Mouse (Mus musculus) spleen, postnatal 14 days (tissue): Measurements from ENCODE around the gene Pifo.
A peak's percentile ranks its signal among the peaks of the same experiment; 100 is the strongest.
"Not testable (repeated sequence)": the region's sequence is repeated elsewhere in the genome, so short reads cannot be mapped to it uniquely, and the experiment has no call there.

ENCODE experiments used
- DNase-seq, 2 experiments: peaks; one replicate each; pipeline ENCODE4 v3.0.0; 2021 to 2022; ENCODE audit warnings: low spot score in 2 of 2

Pifo gene

DNA sequence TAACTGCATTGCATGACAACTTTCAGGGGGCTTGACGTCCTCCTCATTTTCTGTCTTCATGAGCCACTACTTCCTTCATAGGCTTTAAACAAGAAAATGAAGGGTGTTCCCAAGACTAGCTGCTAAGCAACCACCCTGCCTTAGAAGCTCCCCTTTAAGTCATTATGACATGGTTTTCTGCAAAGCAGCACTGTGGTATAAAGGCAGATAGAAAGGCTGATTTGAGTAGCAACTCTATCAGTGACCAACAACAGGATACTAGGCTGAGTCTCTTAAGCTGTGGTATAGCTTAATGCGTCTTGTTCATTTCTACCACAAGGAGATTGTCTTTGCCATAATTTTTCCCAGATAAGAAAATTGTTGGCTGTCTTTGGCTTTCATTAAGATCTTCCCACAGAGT, at the start of gene Pifo:
Gene Pifo, minus strand, starts transcription at position 101 of the 400 bp plus-strand sequence.
- DNase-seq: no peak

DNA sequence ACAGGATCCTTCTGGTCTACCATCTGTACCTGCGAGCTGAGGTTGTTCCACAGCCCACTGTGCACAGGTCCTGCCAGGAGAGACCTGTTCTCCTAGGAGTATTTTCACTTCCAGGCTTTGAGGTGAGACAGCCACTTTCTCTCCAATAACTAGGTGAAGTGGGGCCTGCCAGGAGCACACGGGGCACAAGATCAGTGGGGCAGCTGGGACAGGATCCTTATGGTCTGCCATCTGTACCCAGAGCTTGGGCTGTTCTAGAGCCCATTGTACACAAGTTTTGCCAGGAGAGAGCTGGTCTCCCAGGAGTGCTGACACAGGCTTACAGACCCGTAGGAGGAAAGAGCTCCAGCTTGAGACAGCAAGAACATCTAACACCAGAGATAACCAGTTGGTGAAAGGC, 43.5 kb upstream of the Pifo start:
- DNase-seq: no peak

DNA sequence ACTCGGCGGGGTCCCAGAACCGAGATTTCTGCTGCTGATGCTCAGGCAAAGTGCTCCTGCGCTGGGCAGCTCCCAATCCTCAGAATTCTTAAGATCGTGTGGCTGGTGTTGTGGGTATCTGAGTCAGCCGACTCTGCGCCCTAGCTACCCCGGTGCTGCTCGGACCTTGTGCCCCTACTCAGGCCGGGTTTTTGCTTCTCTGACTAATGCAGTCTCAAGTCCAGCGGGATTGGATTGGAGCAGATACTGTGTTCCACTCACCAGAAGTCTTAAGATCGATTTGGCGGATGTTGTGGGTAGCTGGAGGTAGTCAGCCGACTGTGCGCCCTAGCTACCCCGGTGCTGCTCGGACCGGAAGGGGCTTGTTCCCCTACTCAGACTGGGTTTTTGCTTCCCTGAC, 37.5 kb upstream of the Pifo start:
- no peak for DNase-seq

DNA sequence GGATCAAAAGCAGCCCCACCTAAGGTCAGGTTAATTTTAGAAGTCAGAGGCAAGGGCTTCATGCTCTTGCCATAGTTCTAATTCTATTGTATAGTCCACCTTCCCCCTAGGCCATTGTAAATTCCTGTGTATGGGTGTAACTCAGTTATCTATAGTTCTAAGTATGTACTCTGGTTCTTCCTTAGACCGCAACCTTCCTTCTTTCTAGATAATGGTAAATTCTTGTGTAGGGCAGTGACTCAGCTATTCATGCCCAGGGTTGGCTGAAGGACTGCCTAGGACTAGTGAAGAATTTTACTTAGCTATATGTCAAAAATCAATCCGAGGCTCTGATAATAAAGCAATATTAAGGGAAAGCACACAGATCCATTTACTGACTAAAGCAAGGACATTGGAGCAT, 25.9 kb upstream of the Pifo start:
- DNase-seq: no peak

DNA sequence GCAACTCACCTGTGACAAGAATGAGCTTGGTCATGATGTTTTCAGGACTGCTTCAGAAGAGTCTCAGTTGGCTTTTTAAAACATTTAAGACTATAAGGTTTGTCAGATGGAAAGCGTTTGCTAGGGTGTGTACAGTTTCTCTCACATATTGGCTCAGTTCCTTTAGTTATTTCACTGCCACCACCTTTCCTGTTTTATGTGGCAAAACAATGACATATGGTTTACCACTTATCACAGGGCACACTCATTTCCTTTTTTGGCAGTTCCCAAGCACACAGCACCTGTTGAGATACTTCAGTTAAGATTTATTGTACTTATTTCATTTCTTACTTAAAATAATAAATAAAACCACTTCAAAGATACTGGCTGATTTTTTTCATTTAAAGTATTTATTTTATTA, 18.3 kb upstream of the Pifo start, which contains the start of gene Chil5:
Gene Chil5, minus strand, starts transcription at position 34 of the 400 bp plus-strand sequence.
- no peak for DNase-seq

DNA sequence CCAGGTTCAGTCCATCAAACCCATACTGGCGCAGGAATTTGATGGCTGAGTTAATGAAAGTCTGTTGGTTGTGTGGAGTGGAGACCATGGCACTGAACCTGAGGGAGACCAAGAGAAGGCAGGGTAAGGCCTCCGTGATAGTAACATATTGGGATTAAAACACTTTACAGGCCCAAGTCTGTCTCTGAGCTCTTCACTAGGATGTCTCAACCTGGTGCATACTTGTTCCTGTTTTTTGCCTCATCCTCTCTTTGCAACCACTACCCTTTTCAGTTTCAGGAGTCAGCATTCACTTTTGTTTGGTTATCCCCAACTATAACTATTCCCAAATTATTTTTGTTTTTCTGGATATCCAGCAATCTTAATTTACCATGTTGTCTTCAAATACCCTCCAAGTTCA, 9.7 kb upstream of the Pifo start:
- DNase-seq: no peak

DNA sequence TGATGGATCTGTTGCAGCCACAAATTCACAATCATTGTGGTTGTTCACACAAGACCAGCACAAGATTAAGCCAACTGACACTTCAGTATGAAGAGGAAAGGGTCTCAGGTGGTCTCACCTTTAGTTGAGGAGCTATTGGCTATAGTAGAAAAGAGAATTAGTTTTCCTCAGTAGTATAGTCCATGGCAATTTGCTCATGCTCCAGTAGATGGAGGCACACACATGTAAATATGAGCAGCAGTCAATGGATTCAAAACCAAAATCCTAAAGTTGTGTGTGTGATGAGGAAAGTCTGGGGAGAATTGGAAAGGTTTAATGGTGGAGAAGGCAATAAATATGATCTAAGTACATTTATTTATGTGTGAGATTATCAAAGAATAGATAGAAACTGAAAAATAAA, 7.4 kb upstream of the Pifo start:
- no peak for DNase-seq

DNA sequence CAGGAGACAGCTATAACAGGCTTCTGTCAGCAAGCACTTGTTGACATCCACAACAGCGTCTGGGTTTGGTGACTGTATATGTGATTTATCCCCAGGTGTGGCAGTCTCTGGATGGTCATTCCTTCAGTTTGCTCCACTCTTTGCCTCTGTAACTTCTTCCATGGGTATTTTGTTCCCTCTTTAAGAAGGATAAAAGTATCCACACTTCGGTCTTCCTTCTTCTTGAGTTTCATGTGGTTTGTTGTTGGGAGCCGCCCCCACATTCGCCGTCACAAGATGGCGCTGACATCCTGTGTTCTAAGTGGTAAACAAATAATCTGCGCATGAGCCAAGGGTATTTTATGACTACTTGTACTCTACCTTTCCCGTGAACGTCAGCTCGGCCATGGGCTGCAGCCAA, 11.1 kb downstream of the Pifo start:
- DNase-seq: not testable (repeated sequence)

DNA sequence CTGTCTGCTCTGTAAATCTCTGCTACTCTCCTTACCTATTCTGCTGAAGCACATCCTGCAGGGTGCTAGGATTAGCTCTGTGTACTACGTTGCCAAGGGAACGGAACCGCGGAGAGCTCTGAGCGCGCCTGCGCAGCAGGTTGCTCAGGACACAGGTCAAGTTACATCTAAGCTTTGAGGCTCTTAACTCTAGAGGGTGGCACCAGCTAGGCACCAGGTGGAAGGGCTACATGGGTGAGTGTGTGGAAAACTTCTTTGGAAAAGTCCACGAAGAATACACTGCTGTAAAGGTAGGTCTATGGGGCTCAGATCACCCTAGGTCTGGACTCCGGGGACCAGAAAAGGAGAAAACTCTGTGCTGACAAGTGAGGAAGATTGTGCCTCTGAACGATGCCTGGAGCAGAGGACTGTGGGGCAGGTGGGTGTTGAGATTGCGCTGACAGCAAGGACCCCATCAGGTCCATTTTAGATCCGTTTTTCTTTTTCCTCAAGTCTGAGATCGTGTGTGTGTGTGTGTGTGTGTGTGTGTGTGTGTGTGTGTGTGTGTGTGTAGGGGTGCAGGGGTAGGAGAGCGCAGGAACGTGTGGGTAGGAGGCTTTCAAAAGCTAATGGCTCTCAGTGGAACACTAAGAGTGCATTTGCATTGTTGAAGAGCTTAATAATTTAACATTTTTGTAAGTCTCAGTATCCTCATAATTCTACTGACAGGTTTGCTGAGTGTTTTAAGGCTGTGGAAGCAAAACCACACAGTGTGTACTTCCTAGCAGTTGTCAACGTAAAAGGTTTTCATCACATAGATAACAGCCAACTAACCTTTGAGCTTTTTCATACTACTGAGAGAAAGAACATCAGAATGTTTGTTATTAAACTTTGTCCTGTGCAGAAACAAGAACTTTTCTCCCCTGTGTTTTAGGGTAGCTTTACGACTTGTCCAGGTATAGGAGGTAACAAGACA, 12.8 kb downstream of the Pifo start:
- DNase-seq: peak in 1 of 2 experiments; percentile 13

DNA sequence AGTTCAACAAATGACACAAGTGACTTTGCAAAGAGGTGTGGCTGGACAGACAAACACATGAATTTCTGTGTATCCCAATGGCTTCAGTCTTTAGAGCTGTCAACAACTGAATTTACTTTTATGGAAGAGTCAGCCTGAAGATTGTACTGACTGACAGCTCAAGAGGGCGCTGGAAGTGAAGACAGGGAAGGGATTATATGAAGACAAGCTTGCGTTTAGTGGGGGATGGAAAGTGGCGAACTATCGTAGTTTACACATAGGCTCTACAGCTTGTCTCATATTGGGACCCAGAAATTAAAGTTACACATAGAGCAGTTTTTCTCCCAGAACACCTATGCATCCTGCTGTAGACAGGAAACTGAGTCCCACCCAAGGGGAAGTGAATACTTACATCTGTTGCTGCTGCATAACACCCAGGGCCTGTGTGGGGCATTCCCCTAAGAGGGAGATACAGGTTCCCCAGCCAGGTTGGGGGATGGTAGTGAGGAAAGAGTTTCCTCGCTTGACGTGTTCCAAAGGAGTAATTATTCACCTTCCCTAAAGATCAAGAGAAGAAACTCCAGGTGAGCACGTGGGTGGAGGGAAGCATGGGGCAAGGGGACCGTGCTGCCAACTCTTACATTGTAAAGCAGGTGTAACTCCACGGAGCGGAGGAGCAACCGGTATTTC, 13.6 kb downstream of the Pifo start:
- no peak for DNase-seq

DNA sequence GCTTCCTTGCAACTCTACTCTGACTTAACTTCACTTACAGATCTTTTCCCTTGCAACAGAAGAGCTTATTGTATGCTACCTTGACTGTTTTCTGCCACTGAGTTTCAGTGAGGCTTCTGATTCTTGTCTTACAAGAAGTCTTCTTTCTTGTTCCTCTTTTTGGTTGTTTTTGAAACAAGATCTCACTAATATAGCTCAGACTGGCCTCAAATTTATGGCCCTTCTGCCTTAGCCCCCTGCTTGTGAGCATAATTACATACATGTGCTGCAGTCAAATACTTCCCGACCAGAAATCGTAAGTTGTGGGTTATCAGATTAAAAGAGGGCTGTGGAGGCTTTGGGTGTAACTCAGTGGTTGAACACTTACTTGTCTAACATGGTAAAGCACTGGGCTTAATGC, 19.7 kb downstream of the Pifo start:
- DNase-seq: no peak

DNA sequence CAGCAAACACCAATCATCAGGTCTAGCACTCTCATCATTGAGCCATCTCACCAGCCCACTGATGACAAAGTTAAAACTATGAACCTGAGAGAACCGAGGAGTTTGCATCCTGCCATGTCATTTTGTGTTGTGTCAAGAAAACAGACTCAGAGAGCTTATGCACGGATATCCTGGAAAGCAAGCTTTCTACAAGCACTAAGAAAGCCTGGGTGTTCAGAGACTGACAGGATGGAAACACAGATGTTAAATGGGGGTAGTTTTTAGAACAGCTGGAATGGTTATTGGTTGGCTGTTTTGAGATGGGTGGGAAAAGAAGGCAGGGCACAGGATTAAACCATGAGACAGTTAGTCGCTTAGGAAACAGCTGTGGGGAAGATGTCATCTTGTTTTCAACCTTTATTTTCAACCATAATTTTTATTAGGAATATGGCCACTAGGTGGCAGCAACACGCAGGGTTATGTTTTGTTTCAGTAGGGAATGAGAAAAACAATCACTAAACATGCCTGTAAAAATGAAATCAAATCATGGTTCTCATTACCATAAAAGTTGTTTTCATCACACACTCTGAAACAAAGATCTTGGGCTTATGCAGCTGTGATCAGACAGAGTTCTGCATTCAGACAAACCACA, 22.7 kb downstream of the Pifo start:
- peak in 1 of 2 experiments; percentile 50 for DNase-seq

DNA sequence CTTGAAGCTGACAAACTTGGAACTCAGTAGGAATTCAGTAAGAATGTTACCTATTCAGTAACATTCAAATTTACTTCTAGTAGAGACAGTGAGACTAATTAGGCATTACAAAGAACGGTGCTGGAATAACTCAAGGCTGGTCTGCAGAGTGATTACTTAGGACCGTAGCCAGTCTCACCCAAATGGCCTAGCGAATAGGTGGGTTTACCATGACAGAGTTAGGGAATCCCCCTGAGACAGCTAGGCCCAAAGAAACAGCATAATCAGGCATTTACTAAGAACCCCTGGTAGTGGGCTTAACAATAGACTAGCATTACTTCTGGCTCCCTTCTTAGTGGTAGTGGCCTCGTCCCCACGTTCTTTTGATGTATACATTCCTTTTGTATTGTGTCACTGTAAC, 24.8 kb downstream of the Pifo start:
- not testable (repeated sequence) for DNase-seq

DNA sequence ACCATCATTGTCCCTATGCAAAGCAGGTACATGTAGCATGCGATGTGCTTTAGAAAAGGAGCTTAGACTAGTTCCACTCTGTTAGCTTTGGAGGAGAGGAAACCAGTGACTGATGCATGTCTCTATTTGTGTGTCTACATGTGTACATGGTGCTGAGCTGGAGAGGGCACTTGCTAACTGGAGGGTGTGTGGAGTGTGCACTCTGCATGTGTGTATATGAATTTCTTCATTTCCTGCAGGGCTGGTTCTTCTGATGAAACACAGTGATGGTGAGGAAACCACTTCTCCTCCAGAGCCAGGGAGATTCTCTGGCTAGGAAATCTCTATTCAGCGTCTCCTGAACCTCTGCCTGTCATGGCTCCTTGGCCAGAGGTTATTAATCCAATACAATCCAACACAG, 40.3 kb downstream of the Pifo start:
- no peak for DNase-seq

DNA sequence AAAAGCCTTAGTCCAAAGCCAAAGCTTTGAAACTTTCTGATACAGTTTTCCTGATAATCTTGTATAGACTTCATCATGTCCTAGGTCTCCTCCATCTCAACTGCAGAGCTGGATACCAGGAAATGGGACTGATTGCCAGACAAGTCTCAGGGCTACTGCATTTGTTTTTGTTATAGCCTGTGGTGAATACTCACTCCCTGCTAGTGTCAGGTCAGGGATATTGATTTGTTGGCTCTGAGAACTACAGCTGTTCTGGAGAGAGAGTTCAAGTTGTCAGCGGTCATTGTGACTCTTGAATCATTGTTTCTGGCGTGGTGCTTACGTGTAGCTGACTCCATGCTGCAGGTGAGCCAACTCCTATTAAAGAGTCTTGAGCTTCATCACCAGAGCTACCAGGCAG, 41.0 kb downstream of the Pifo start, which contains the start of gene Ovgp1:
Gene Ovgp1, plus strand, starts transcription at position 301 of the 400 bp plus-strand sequence.
- DNase-seq: no peak

DNA sequence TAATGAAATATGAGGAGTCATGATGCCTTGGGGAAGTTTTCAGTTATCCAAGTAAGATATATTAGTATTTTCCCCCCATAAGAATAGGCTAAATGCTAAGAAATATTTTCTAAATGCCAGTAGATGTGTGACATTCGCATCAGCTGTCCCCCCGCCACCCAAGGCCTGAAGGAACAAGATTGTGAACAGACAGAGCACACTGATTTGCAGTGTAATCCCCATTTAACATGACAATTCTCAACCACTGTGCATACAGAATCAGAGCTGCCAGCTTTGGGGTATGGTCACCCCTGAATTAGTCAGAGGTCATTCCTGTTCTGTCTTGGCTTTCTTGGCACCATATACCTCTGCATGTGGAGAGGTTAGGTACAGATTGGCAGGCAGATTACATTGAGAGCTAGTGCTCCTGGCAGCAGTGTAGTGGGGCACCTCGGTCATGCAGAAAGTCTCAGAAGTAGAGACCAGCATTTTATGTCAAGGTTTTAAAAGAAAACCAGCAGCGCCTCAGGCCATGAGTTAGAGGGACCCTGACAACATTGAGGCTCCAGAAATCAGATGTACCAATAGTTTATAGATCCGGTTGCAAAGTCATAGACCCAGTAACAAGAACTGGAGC, 42.5 kb downstream of the Pifo start:
- no peak for DNase-seq

DNA sequence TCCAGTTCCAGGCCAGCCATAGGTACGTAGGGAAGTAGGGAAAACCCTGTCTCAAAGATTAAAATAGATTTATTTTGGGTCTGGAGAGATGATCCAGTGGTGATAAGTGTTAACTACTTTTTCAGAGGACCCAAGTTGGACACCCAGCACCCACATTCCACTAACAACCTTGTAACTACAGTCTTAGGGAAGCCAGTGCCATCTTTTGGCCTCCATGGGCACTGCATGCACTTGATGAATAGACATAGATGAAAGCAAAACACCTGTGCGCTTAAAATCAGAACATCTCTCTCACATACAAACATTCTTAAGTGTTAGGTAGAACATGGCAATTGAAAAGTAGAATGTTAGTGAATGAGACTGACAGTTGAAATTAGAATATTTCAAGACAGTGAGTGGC, 53.7 kb downstream of the Pifo start:
- no peak for DNase-seq

DNA sequence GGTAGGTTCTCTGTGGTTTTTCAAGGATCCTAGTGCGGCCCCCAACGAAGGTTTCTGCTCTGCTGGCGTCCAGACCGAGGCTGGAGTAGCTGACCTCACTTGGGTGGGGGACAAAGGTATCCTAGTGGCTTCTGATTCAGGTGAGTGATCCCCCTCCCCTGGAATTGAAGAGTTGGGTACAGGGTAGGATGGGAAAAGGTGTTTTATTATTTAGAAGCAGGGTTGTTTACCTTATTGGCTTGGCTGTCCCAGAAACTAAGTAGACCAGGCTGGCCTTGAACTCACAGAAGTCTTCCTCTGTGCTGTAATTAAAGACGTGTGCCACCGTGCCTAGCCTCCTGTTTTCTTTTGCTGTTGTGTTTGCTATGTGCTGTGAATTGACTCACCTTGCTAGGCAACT, 54.4 kb downstream of the Pifo start, which contains the start of gene Atp5f1:
Gene Atp5f1, minus strand, starts transcription at position 101 of the 400 bp plus-strand sequence.
- no peak for DNase-seq

DNA sequence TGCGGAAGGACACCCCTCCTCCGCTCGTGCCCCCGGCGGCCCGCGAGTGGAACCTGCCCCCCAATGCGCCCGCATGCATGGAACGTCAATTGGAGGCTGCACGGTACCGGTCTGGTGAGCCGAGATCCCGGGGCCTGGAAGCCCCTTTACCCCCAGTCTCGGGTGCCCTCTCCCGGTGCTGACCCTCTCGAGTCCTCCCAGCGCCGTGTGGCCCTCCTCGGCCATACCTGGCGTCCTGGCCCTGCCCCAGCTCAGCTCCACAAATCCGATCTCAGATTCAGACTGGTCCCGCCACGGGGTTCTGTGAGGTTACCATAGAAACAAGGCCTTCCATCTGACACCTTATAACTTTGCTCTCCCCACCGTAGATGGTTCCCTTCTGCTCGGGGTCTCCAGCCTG, 54.9 kb downstream of the Pifo start:
- no peak for DNase-seq

DNA sequence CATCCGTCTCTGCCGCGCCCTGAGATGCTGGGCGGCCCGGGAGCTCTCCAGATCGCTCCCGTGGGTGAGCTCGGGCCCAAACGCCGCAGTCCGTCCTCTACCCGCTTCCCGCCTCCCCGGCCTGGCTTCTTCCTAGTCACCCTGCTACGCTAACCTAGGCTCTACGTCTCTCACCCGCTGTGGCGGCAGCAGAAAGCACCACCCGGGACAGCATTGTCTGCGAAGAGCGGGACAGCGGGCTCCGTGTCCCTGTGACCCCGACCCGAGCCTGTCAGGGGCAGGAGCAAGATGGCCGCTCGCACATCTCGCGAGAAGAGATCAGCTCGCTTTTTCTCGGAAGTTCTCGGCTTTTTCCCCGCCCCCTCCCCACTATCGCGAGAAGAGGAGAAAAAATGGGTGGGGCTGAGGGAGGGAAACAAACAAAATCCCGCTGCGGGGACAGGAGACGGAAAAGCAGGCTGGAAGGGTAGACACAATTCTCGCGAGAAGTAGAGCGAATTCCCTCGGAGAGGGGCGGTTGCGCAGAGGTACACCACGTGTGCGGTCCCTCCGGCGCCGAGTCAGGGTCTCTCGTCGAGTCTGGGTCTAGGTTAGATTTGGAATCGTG, 55.4 kb downstream of the Pifo start, which contains the start of gene Wdr77:
Gene Wdr77, plus strand, starts transcription at position 396 of the 607 bp plus-strand sequence.
- peak; percentile 88 to 95 for DNase-seq

DNA sequence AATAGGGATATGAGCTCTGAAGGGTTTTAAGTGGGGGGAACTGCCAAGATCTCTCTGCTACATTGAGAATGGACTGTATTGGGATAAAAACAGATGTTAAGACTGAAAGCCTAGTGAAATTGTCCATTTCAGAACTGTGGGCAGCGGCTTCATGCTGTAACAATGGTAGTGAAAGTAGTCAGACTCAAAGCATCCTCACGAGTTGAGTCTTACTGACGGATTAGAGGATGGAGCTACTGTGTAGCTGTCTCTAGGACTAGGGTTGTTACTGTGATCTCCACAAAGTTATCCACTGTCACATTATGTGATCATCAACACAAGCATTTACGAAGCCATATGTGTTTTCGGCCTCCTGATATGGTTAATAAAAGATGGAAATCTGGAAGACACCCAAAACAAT, 56.2 kb downstream of the Pifo start:
- no peak for DNase-seq
